Mouse (Mus musculus) forelimb bud, embryonic 11.5 days (tissue): ENCODE results near the gene Cox6a1.

Experiments
- DNase-seq: peaks from one replicate; pipeline ENCODE4 v3.0.0-alpha.2; 2012; ENCODE audit warnings: low read depth, low spot score

The Cox6a1 gene

DNA sequence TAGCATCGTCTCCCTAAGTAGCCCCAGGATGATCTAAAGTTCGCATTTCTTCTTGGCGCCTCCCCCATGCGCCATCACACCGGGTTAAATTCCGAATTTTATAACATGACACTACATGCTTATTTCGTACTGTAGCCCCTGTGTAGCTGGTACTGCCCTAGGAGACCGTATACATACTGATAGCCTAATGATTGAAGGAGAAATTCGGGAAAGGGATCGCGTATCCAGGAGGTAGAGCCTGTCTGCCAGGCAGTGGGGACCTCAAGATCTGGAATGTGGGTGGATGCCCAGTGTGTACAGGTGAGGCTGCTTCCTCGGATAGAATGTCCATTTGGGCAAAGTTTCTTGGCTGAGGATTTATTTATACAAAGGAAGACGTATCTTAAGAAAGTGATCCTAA, 47.2 kb downstream of the Cox6a1 start:
- no peak for DNase-seq

DNA sequence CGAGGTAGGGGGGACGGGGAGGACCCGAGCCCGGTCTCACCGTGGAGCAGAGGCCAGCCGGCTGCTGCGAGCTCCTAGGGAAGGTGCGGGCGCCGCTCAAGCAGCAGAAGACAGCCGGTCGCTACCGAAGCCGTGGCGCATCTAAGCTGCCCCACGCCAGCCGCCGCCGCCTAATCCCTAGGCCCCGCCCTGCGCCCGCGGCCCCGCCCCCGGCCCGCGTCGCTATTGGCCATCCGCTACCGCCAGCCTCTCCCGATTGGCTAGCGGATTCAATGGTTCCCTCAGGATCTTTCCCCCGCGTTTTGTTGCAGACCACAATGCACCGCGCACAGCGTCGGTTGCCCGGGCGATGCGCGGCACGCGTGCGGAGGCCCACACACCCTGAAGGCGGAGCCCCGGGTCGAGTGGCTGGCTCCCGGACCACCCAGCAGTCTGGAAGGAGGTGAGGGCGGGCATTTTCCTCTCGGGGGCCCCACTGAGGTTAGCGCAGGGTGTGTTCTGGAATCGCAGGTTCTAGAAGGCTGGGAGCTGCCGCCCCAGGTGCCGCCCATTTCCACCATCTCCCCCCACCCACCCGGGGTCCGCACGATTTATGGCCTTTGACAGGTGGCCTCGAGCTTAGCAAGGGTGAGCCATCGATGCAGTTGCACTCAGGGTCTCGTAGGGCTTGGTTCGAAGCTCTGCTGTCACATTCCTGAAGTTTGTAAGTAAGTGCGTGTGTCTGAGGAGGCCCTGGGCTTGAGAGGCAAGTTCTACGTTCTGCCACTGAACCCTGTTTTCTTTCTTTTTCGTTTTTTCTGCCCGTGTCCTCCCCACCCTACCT, 47.8 kb downstream of the Cox6a1 start, which contains the start of gene Dynll1:
TSS of gene Dynll1 (minus strand) at position 208 of the 823 bp plus-strand sequence.
- DNase-seq = peak; percentile 100

DNA sequence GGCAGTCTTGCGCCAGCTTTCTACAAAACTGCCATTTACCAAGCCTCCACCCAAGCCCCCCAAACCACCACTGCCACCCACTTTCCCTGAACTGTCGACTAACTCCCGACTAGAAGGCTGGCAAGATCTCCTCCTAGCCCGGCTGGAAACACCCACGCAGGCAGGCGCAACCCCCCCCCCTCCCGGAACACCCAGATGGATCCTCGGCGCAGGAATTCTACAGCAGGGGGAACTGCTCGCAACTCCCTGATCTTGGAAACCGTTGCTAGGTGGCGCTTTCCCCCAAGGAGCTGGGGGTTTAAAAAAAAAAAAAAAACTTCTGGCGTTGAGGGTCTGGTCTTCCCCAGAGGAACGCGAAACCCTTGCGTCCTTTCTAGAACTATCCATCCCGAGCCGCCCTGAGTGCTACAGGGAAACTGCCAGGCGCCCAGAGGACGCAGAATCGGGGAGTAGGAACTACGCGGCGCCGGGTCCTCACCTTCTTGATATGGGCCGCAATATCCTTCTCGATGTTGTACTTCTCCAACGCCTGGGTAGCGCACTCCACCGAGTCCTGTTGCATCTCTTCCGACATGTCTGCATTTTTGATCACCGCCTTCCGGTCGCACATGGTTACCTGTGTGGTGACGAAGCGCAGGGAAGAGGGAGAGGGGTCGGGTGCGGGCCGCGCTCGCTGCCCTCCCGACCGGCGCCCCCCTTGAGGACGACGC, 48.6 kb downstream of the Cox6a1 start:
- peak; percentile 67 for DNase-seq

DNA sequence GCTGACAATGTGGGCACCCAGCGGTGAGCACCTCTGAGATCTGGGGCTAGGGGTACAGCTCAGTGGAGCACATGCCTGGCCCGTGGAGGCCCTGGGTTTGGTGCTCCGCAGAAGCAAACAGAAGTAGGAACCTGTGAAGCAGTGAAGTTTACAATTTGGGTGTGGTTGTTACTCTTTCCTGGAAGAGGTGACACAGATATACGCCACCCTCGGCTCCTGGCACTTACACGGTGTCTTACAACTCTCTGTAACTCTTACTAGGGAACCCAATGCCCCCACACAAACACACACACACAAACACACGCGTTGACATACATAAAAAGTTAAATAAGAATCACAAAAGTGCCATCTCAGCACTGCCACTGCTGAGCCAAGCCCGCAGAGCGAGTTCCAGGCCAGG, 52.4 kb downstream of the Cox6a1 start:
- no peak for DNase-seq
